Mouse (Mus musculus) kidney, postnatal 0 days (tissue): ENCODE results near the gene 4921504E06Rik. TPM values are rescaled to one million over a fixed set of nuclear protein-coding genes. Genes with fewer than 3 reads are reported as not detected.

Experiments used
- ATAC-seq: fragments of 200-750 bp; cut with Nextera tagmentation; replicated peaks from 2 replicates; pipeline ENCODE4 v1.8.0; 2017; ENCODE audit warnings: low read depth, moderate number of reproducible peaks, moderate TSS enrichment, moderate library complexity; ENCODE audit not compliant: low FRiP score
- DNase-seq: peaks from one replicate; pipeline ENCODE4 v3.0.0-alpha.2; 2016; ENCODE audit warnings: low spot score
- H3K27ac ChIP-seq: fragments of 300-500 bp; sonication (generic); 2 replicates; pipeline ENCODE4 v1.5.1; 2014; ENCODE audit warnings: mild to moderate bottlenecking
- H3K27me3 ChIP-seq: fragments of 300-500 bp; sonication (generic); 2 replicates; pipeline ENCODE4 v1.6.1; 2014; ENCODE audit warnings: low read length, mixed read lengths; ENCODE audit not compliant: insufficient read depth
- H3K36me3 ChIP-seq: fragments of 300-500 bp; sonication (generic); 2 replicates; pipeline ENCODE4 v1.6.1; 2014; ENCODE audit warnings: low read length, mixed read lengths; ENCODE audit not compliant: insufficient read depth
- H3K4me1 ChIP-seq: fragments of 300-500 bp; sonication (generic); replicated peaks from 2 replicates; pipeline ENCODE4 v1.6.1; 2014; ENCODE audit warnings: antibody characterized with exemption, low read length, mixed read lengths; ENCODE audit not compliant: insufficient read depth
- H3K4me2 ChIP-seq: fragments of 300-500 bp; sonication (generic); 2 replicates; pipeline ENCODE4 v1.6.1; 2014; ENCODE audit warnings: mild to moderate bottlenecking, low read length, moderate library complexity, mixed read lengths
- H3K4me3 ChIP-seq: fragments of 300-500 bp; sonication (generic); replicated peaks from 2 replicates; pipeline ENCODE4 v1.5.1; 2014; ENCODE audit warnings: low read depth, low read length
- H3K9ac ChIP-seq: fragments of 300-500 bp; sonication (generic); 2 replicates; pipeline ENCODE4 v1.6.1; 2014; ENCODE audit warnings: low read depth, low read length
- H3K9me3 ChIP-seq: fragments of 300-500 bp; sonication (generic); replicated peaks from 2 replicates; pipeline ENCODE4 v1.6.1; 2016; ENCODE audit warnings: low read length, inconsistent platforms, mixed read lengths
- CTCF ChIP-seq: IDR thresholded peaks from 2 replicates; pipeline ENCODE4 v1.5.1; 2016; ENCODE audit warnings: antibody characterized with exemption, low read depth, mild to moderate bottlenecking, moderate library complexity
- WGBS: fragments of 180-500 bp; shearing (Covaris S2); extraction: QIAGEN DNeasy Blood & Tissue Kit; methylation state at CpG from one replicate; pipeline ENCODE4 v1.1.7; 2014; 5-methylcytosine and 5-hydroxymethylcytosine counted together
- polyA plus RNA-seq: library from polyadenylated mRNA; unstranded; fragments of >200 nt; fragmentation: Nextera tagmentation; extraction: Ambion mirVana; gene quantifications from 2 replicates; pipeline ENCODE4 v1.2.1, GENCODE M21; 2015

4921504E06Rik gene
- polyA plus RNA-seq, 1 experiment from 2014 or later, result not detected

- WGBS, result 4% methylated on average over 31 of the region's 31 CpGs
- DNase-seq (no peak), ATAC-seq (no peak)
- H3K36me3 ChIP-seq, result no peaks in the 10 kb centered on the region
- H3K27ac ChIP-seq, result no peak overlapping the region
- H3K4me1 ChIP-seq, result no peaks in the 10 kb centered on the region
- H3K27me3 ChIP-seq, result peaks cover 47% of the 10 kb centered on the region
- no peak overlapping the region for H3K4me3 ChIP-seq
- no peak overlapping the region for H3K9ac ChIP-seq
- H3K9me3 ChIP-seq, result no peaks in the 10 kb centered on the region
- no peak overlapping the region for H3K4me2 ChIP-seq
- TF ChIP-seq CTCF, result no peak
Measured at GRCm38 (mm10) chr2:19429691-19430690, 123.7 kb downstream of the 4921504E06Rik start.

GRCm38 (mm10) chr2:19429031-19429430 is 124.7 kb downstream of the 4921504E06Rik start:
- Histone ChIP-seq H3K36me3 (no peaks in the 10 kb centered on the region), H3K4me2 (no peak overlapping the region), H3K9me3 (no peaks in the 10 kb centered on the region), H3K9ac (no peak overlapping the region), H3K4me1 (no peaks in the 10 kb centered on the region), H3K4me3 (no peak overlapping the region), H3K27me3 (peaks cover 47% of the 10 kb centered on the region), H3K27ac (no peak overlapping the region)
- WGBS, result 3% methylated on average over 10 of the region's 10 CpGs
- DNase-seq (peak; percentile 85), ATAC-seq (no peak)
- TF ChIP-seq CTCF, result no peak

- H3K27me3 ChIP-seq, result no peaks in the 10 kb centered on the region
- H3K4me2 ChIP-seq, result no peak overlapping the region
- 82% methylated on average over 6 of the region's 6 CpGs for WGBS
- H3K9me3 ChIP-seq, result no peaks in the 10 kb centered on the region
- no peak overlapping the region for H3K9ac ChIP-seq
- no peaks in the 10 kb centered on the region for H3K4me1 ChIP-seq
- no peak for ATAC-seq
- no peak for TF ChIP-seq CTCF
- no peaks in the 10 kb centered on the region for H3K36me3 ChIP-seq
- no peak overlapping the region for H3K4me3 ChIP-seq
- DNase-seq, result no peak
- no peak overlapping the region for H3K27ac ChIP-seq
Measured at GRCm38 (mm10) chr2:19423086-19423485, 130.6 kb downstream of the 4921504E06Rik start.

- no peak overlapping the region for H3K9ac ChIP-seq
Measured at GRCm38 (mm10) chr2:19422226-19422625, 131.5 kb downstream of the 4921504E06Rik start.

GRCm38 (mm10) chr2:19419686-19420345 is 133.9 kb downstream of the 4921504E06Rik start:
- DNase-seq (no peak), ATAC-seq (no peak)
- Histone ChIP-seq H3K9ac (no peak overlapping the region), H3K4me2 (no peak overlapping the region), H3K4me1 (no peaks in the 10 kb centered on the region), H3K36me3 (no peaks in the 10 kb centered on the region), H3K27ac (no peak overlapping the region), H3K27me3 (no peaks in the 10 kb centered on the region), H3K9me3 (no peaks in the 10 kb centered on the region), H3K4me3 (no peak overlapping the region)
- no peak for TF ChIP-seq CTCF
- WGBS, result 58% methylated on average over 1 of the region's 1 CpGs

More at GRCm38 (mm10) chr2:19422226-19422625, 131.5 kb downstream of the 4921504E06Rik start:
- Histone ChIP-seq H3K4me1 (no peaks in the 10 kb centered on the region), H3K4me3 (no peak overlapping the region), H3K4me2 (no peak overlapping the region), H3K36me3 (no peaks in the 10 kb centered on the region), H3K27ac (no peak overlapping the region), H3K27me3 (no peaks in the 10 kb centered on the region), H3K9me3 (no peaks in the 10 kb centered on the region)
- ATAC-seq, result no peak
- DNase-seq, result no peak
- TF ChIP-seq CTCF, result no peak

- Histone ChIP-seq H3K36me3 (no peaks in the 10 kb centered on the region), H3K27ac (no peak overlapping the region), H3K27me3 (no peaks in the 10 kb centered on the region), H3K9ac (no peak overlapping the region), H3K9me3 (no peaks in the 10 kb centered on the region), H3K4me2 (no peak overlapping the region), H3K4me1 (no peaks in the 10 kb centered on the region), H3K4me3 (no peak overlapping the region)
- DNase-seq, result no peak
- WGBS, result 67% methylated on average over 6 of the region's 6 CpGs
- no peak for ATAC-seq
- no peak for TF ChIP-seq CTCF
Measured at GRCm38 (mm10) chr2:19416066-19416465, 137.6 kb downstream of the 4921504E06Rik start.
